Mouse (Mus musculus): ENCODE measurements at regions not wholly inside any gene's neighbourhood (a gene's known extent, or its start where the extent isn't known, plus 50 kb on each side); places are given as distances from the start of the nearest gene placed in this dataset.

DNA sequence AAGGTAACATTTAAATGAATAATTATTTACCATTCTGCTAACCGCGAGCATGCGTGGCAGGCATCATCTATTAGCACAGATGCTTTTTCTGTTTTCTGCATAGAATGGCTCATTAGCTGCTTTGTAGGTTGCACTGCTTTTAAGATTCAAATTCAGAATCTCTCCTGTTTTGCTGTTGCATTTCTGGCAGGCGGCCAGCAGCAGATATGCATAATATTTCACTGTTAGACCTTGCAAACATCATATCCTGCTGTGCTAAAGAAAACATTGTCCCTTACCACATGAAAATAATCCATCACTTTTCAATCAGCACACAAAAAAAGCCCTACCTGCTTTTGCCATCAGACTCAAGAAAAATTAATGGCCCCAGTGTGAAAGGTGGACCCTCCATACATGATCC is 202.8 kb upstream of the Etaa1 start:
- ATAC-seq (ENCODE audit: extremely low read depth, insufficient number of reproducible peaks, low FRiP score, low TSS enrichment) = no peak
- 85% methylated on average over 4 of the region's 4 CpGs for WGBS

GRCm38 (mm10) chr11:18151788-18152563 is 198.3 kb upstream of the Etaa1 start:
- Histone ChIP-seq H3K27me3 (replicated peaks) (no peaks in the 10 kb centered on the region), H3K4me3 (no peak overlapping the region), H3K4me1 (peaks cover 26% of the 10 kb centered on the region), H3K4me2 (peak overlapping the region; percentile 33), H3K27ac (replicated peaks) (peak overlapping the region; percentile 74), H3K36me3 (no peaks in the 10 kb centered on the region), H3K9me3 (no peaks in the 10 kb centered on the region), H3K9ac (peak overlapping the region; percentile 52; the same call in 1 of the 2 replicates)
- peak; percentile 66; the same call in 1 of the 2 replicates for ATAC-seq (ENCODE audit: extremely low read depth, insufficient number of reproducible peaks, low FRiP score, low TSS enrichment)
- 6% methylated on average over 6 of the region's 6 CpGs for WGBS

More for the DNA sequence above, 202.8 kb upstream of the Etaa1 start:
- Histone ChIP-seq H3K9me3 (no peaks in the 10 kb centered on the region), H3K4me3 (no peak overlapping the region), H3K27ac (replicated peaks) (no peak overlapping the region), H3K27me3 (replicated peaks) (no peaks in the 10 kb centered on the region), H3K4me2 (no peak overlapping the region), H3K4me1 (peaks cover 13% of the 10 kb centered on the region), H3K9ac (no peak overlapping the region), H3K36me3 (no peaks in the 10 kb centered on the region)

GRCm38 (mm10) chr11:18151369-18151768 is 197.7 kb upstream of the Etaa1 start:
- H3K4me2 ChIP-seq = no peak overlapping the region
- no peak overlapping the region for H3K4me3 ChIP-seq
- H3K9me3 ChIP-seq = no peaks in the 10 kb centered on the region
- peak overlapping the region; percentile 36; the same call in 1 of the 2 replicates for H3K27ac ChIP-seq (replicated peaks)
- no peak for ATAC-seq (ENCODE audit: extremely low read depth, insufficient number of reproducible peaks, low FRiP score, low TSS enrichment)
- no peak overlapping the region for H3K9ac ChIP-seq
- no peaks in the 10 kb centered on the region for H3K36me3 ChIP-seq
- no peaks in the 10 kb centered on the region for H3K27me3 ChIP-seq (replicated peaks)
- H3K4me1 ChIP-seq = peaks cover 23% of the 10 kb centered on the region
- WGBS = 48% methylated on average over 4 of the region's 4 CpGs

GRCm38 (mm10) chr11:18127488-18127887 is 173.8 kb upstream of the Etaa1 start:
- 77% methylated on average over 5 of the region's 5 CpGs for WGBS
- H3K4me2 ChIP-seq = no peak overlapping the region
- no peak overlapping the region for H3K27ac ChIP-seq (replicated peaks)
- no peaks in the 10 kb centered on the region for H3K36me3 ChIP-seq
- H3K9ac ChIP-seq = no peak overlapping the region
- ATAC-seq (ENCODE audit: extremely low read depth, insufficient number of reproducible peaks, low FRiP score, low TSS enrichment) = no peak
- no peaks in the 10 kb centered on the region for H3K9me3 ChIP-seq
- no peaks in the 10 kb centered on the region for H3K27me3 ChIP-seq (replicated peaks)
- H3K4me1 ChIP-seq = no peaks in the 10 kb centered on the region
- H3K4me3 ChIP-seq = no peak overlapping the region

DNA sequence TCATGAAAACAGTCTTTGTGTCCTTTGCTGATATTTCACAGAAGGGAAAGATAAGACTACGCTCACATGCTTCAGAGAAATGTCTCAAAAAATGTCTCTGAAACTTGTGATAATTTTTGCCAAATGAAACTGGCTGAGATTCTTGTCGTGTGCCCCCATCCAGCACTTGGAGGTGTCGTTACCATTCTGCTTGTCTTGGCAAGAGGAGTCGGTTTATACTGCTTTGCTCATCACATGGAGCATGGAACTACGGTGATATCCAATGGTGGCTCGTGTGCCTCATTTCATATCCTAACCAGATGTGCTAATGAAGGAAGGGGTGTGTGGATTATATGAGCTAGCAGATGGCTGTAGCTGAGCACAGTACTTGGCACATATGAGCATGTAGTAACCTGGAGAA is 169.4 kb upstream of the Etaa1 start:
- Histone ChIP-seq H3K27ac (replicated peaks) (no peak overlapping the region), H3K4me1 (no peaks in the 10 kb centered on the region), H3K9ac (no peak overlapping the region), H3K36me3 (no peaks in the 10 kb centered on the region), H3K4me2 (no peak overlapping the region), H3K9me3 (no peaks in the 10 kb centered on the region), H3K4me3 (no peak overlapping the region), H3K27me3 (replicated peaks) (no peaks in the 10 kb centered on the region)
- no peak for ATAC-seq (ENCODE audit: extremely low read depth, insufficient number of reproducible peaks, low FRiP score, low TSS enrichment)
- WGBS = 55% methylated on average over 6 of the region's 6 CpGs

GRCm38 (mm10) chr11:18122616-18123015 is 168.9 kb upstream of the Etaa1 start:
- Histone ChIP-seq H3K4me1 (no peaks in the 10 kb centered on the region), H3K9ac (no peak overlapping the region), H3K27ac (replicated peaks) (no peak overlapping the region), H3K9me3 (no peaks in the 10 kb centered on the region), H3K27me3 (replicated peaks) (no peaks in the 10 kb centered on the region), H3K4me3 (no peak overlapping the region), H3K4me2 (no peak overlapping the region), H3K36me3 (no peaks in the 10 kb centered on the region)
- ATAC-seq (ENCODE audit: extremely low read depth, insufficient number of reproducible peaks, low FRiP score, low TSS enrichment) = no peak
- 60% methylated on average over 2 of the region's 2 CpGs for WGBS

- no peaks in the 10 kb centered on the region for H3K36me3 ChIP-seq
- H3K27ac ChIP-seq (replicated peaks) = no peak overlapping the region
- H3K9ac ChIP-seq = no peak overlapping the region
- no peak overlapping the region for H3K4me2 ChIP-seq
- H3K27me3 ChIP-seq (replicated peaks) = no peaks in the 10 kb centered on the region
- 67% methylated on average over 9 of the region's 9 CpGs for WGBS
- ATAC-seq (ENCODE audit: extremely low read depth, insufficient number of reproducible peaks, low FRiP score, low TSS enrichment) = no peak
- no peak overlapping the region for H3K4me3 ChIP-seq
- no peaks in the 10 kb centered on the region for H3K4me1 ChIP-seq
- no peaks in the 10 kb centered on the region for H3K9me3 ChIP-seq
Observed at GRCm38 (mm10) chr11:18115693-18116450, 162.2 kb upstream of the Etaa1 start.

DNA sequence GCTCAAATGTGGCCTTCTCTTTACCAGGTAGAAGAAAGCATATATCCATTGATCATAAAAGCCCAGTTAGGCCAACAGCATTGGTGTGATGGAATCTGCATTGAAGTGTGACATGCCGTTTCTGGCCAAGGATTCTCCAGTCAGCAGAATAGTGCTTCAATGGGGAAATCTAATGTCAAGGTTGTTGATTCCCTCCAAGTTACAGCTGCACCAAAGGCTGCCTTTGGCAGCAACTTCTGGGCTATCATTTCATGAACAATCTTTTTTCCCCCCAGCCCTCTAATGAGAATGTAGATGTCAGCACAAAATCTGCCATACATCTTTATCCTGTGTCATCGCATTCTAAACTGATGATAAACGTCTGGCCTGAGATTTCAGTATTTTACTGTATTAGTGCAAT is 149.2 kb upstream of the Etaa1 start:
- 71% methylated on average over 3 of the region's 3 CpGs for WGBS
- Histone ChIP-seq H3K36me3 (no peaks in the 10 kb centered on the region), H3K4me3 (no peak overlapping the region), H3K9me3 (0 out of 2 replicates have a peak, but pooled peaks cover 2% of the 10 kb centered on the region), H3K4me2 (no peak overlapping the region), H3K27me3 (replicated peaks) (no peaks in the 10 kb centered on the region), H3K9ac (no peak overlapping the region), H3K4me1 (no peaks in the 10 kb centered on the region), H3K27ac (replicated peaks) (no peak overlapping the region)
- ATAC-seq (ENCODE audit: extremely low read depth, insufficient number of reproducible peaks, low FRiP score, low TSS enrichment) = no peak

DNA sequence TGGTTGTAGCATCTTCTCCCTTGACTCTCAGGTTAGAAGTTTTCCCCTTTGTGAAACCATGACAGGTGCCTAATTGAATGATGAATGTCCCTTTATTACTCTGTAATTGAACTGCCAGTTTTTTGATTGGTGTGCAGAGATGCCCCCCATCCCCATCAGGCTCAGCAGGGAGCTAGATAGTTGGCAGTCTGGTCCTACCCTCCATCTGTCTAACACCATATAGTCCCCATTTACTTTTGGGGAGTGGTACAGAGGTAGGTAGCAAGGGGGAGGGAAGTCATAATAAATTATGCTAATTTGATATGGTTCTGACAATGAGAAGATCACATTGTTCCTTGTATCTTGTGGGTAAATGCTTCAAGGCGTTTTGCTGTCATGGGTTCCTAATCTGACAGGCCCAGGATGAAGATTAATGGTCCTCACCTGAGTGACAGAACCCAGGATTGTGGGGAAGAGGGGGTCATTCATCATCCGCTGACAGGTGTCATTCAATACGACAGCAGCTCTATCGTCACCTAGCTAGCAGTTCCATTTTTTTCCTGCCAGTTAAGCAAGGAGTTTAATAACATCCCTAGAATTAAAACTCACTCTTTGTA is 122.3 kb upstream of the Etaa1 start:
- no peak overlapping the region for H3K27ac ChIP-seq (replicated peaks)
- no peak overlapping the region for H3K4me2 ChIP-seq
- no peaks in the 10 kb centered on the region for H3K4me1 ChIP-seq
- no peak overlapping the region for H3K9ac ChIP-seq
- no peak for ATAC-seq (ENCODE audit: extremely low read depth, insufficient number of reproducible peaks, low FRiP score, low TSS enrichment)
- no peaks in the 10 kb centered on the region for H3K9me3 ChIP-seq
- H3K36me3 ChIP-seq = no peaks in the 10 kb centered on the region
- H3K27me3 ChIP-seq (replicated peaks) = no peaks in the 10 kb centered on the region
- 63% methylated on average over 4 of the region's 4 CpGs for WGBS
- no peak overlapping the region for H3K4me3 ChIP-seq

DNA sequence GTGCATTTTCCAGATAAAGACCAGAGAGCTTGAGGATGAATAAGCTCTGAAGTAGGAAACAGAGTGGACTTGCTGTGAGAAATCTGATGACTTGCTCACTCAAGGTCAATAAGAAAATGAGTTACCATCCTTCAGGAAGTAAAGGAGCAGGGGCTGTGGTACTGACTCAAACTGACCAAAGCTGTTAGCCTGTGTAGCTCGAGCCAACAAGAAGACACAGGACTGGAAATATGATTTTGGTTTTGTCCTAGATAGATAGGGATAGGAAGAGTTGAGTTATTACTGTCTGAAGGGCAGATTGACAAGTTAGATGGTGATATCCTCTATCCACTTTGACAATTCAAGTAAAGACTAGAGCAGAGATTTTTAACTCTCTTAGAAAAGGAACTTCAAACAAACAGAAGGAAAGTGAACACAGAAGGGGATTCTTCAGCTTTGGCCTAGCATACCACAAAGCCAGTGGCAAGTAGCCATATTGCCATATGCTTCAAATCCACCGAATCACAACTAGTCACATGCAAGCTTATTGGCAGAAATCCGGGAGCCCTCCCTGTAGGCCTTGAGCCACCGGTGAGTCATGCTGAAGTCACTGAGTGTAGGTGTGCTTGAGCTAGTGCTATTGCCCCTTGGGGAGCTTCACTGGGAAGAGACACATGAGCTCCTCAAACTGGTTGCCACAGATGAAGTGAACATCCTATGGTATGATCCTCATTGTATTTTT is 117.1 kb upstream of the Etaa1 start:
- Histone ChIP-seq H3K4me2 (no peak overlapping the region), H3K9ac (no peak overlapping the region), H3K9me3 (no peaks in the 10 kb centered on the region), H3K36me3 (no peaks in the 10 kb centered on the region), H3K27me3 (replicated peaks) (no peaks in the 10 kb centered on the region), H3K4me3 (no peak overlapping the region), H3K4me1 (peaks cover 6% of the 10 kb centered on the region), H3K27ac (replicated peaks) (no peak overlapping the region)
- WGBS = 75% methylated on average over 4 of the region's 4 CpGs
- ATAC-seq (ENCODE audit: extremely low read depth, insufficient number of reproducible peaks, low FRiP score, low TSS enrichment) = no peak

DNA sequence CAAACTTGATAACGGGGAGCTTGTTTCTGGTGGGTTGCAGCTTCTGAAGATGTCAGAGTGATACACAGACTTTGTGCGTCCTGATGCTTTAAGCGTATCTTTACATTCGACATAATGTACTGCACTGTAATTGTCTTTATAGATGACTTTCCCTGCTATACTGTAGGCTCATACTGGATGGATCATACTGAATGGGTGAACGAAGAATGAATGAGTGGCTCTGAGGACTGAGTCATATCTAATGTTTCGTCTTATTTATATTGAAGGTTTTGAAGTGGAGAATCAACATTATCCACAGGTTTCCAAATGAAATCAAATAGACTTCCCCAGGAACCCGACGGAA is 116.3 kb upstream of the Etaa1 start:
- H3K36me3 ChIP-seq = no peaks in the 10 kb centered on the region

More for the DNA sequence above, 116.3 kb upstream of the Etaa1 start:
- H3K4me2 ChIP-seq = no peak overlapping the region
- no peak overlapping the region for H3K4me3 ChIP-seq
- WGBS = 52% methylated on average over 8 of the region's 8 CpGs
- no peak for ATAC-seq (ENCODE audit: extremely low read depth, insufficient number of reproducible peaks, low FRiP score, low TSS enrichment)
- no peak overlapping the region for H3K27ac ChIP-seq (replicated peaks)
- H3K9me3 ChIP-seq = no peaks in the 10 kb centered on the region
- H3K9ac ChIP-seq = no peak overlapping the region
- H3K27me3 ChIP-seq (replicated peaks) = no peaks in the 10 kb centered on the region
- peaks cover 6% of the 10 kb centered on the region for H3K4me1 ChIP-seq

Measured in heart, embryonic 13.5 days (tissue).